Mouse (Mus musculus): ENCODE results near the gene Olfr1211.

Olfr1211 gene

GRCm38 (mm10) chr2:88938011-88938410, at the start of gene Olfr1211:
Olfr1211 (minus strand) TSS chr2:88938111.
- in situ Hi-C loops (cut with MseI, MboI) = no loop called here

GRCm38 (mm10) chr2:88980181-88980580, 42.3 kb upstream of the Olfr1211 start, which contains the start of gene Gm13762:
Gm13762 (minus strand) TSS chr2:88980281.
- in situ Hi-C loops (cut with MseI, MboI) = no loop called here

GRCm38 (mm10) chr2:88953669-88954068, 15.8 kb upstream of the Olfr1211 start, which contains the start of gene Olfr1212:
Olfr1212 (plus strand) TSS chr2:88953969.
- in situ Hi-C loops (cut with MseI, MboI) = no loop called here

- in situ Hi-C loops (cut with MseI, MboI) = no loop called here
Observed at GRCm38 (mm10) chr2:88915057-88915456, 22.9 kb downstream of the Olfr1211 start, which contains the start of gene Olfr1209. Olfr1209 (minus strand) TSS chr2:88915157.

- in situ Hi-C loops (cut with MseI, MboI) = no loop called here
Observed at GRCm38 (mm10) chr2:88902211-88902610, 35.7 kb downstream of the Olfr1211 start, which contains the start of gene Olfr1208. Olfr1208 (minus strand) TSS chr2:88902311.

Measured in mouse trophoblast stem cell (cell line).